8 mouse cellular contexts compared by ENCODE assay signal in genomic region chr2:5894296-5894695, GRCm38 (mm10). TPM values are rescaled to one million over a fixed set of nuclear protein-coding genes. Genes with fewer than 3 reads are reported as not detected.
DNase-seq lines count a peak whose midpoint lies in the region; ATAC-seq and TF ChIP-seq lines count a peak whose summit lies in the region.

No protein-coding gene starts in this region.

- 44% methylated on average over 11 of the region's 11 CpGs for WGBS in forebrain, embryonic 14.5 days
- WGBS in limb, embryonic 15.5 days = 15% methylated on average over 11 of the region's 11 CpGs
- WGBS in stomach, embryonic 15.5 days = 28% methylated on average over 11 of the region's 11 CpGs

- no peaks in the 10 kb centered on the region for H3K9me3 ChIP-seq in ES-Bruce4 (replicated peaks; ENCODE audit: control insufficient read depth, insufficient read depth, low read length, poor library complexity, severe bottlenecking)
- H3K9me3 ChIP-seq in forebrain, embryonic 14.5 days (replicated peaks; ENCODE audit: control insufficient read depth, low read length) = no peaks in the 10 kb centered on the region
- H3K9me3 ChIP-seq in limb, embryonic 15.5 days = no peaks in the 10 kb centered on the region
- no peaks in the 10 kb centered on the region for H3K9me3 ChIP-seq in stomach, embryonic 15.5 days

- H3K4me2 ChIP-seq in forebrain, embryonic 14.5 days (ENCODE audit: low read length) = peak overlapping the region; percentile 53
- H3K4me2 ChIP-seq in limb, embryonic 15.5 days = peak overlapping the region; percentile 52
- H3K4me2 ChIP-seq in stomach, embryonic 15.5 days = peak overlapping the region; percentile 66

- no peaks in the 10 kb centered on the region for H3K27me3 ChIP-seq in ES-Bruce4 (ENCODE audit: control insufficient read depth, insufficient read depth, low read length, poor library complexity, severe bottlenecking)
- no peaks in the 10 kb centered on the region for H3K27me3 ChIP-seq in forebrain, embryonic 14.5 days (replicated peaks; ENCODE audit: control insufficient read depth, insufficient read depth, low read length)
- H3K27me3 ChIP-seq in limb, embryonic 15.5 days = no peaks in the 10 kb centered on the region
- H3K27me3 ChIP-seq in stomach, embryonic 15.5 days (replicated peaks) = no peaks in the 10 kb centered on the region

- no peak for DNase-seq in gastrocnemius, adult 2 months
- DNase-seq in gastrocnemius, postnatal 25 days = no peak
- DNase-seq in forebrain, embryonic 14.5 days (ENCODE audit: low spot score) = peak; percentile 9
- no peak for DNase-seq in layer of hippocampus, postnatal 10 days (ENCODE audit: low spot score in 2 of 2)
- DNase-seq in right cerebral cortex, postnatal 25 days = no peak

- intact Hi-C loops in gastrocnemius, adult 2 months (cut with DNase I) = loop anchor here (2.0 kb wide), 2 partner anchors 49 to 55 kb away; partner anchors contain the start of genes Cdc123 and Nudt5

- peak overlapping the region; percentile 96 for H3K27ac ChIP-seq in gastrocnemius, adult 2 months
- no peak overlapping the region for H3K27ac ChIP-seq in ES-Bruce4 (ENCODE audit: insufficient read depth, low read length)
- no peak overlapping the region for H3K27ac ChIP-seq in forebrain, embryonic 14.5 days (ENCODE audit: low read depth, low read length)
- peak overlapping the region; percentile 47; the same call in 1 of the 2 replicates for H3K27ac ChIP-seq in limb, embryonic 15.5 days
- H3K27ac ChIP-seq in stomach, embryonic 15.5 days = peak overlapping the region; percentile 92; the same call in 1 of the 2 replicates

- no peaks in the 10 kb centered on the region for H3K4me1 ChIP-seq in ES-Bruce4 (ENCODE audit: control insufficient read depth, insufficient read depth, low read length)
- peaks cover 9% of the 10 kb centered on the region; the same call in 1 of the 2 replicates for H3K4me1 ChIP-seq in forebrain, embryonic 14.5 days (ENCODE audit: control insufficient read depth, insufficient read depth, low read length)
- H3K4me1 ChIP-seq in limb, embryonic 15.5 days = peaks cover 8% of the 10 kb centered on the region; the same call in 1 of the 2 replicates
- peaks cover 9% of the 10 kb centered on the region for H3K4me1 ChIP-seq in stomach, embryonic 15.5 days

- peak overlapping the region; percentile 96 for H3K9ac ChIP-seq in ES-Bruce4 (ENCODE audit: low read depth, poor library complexity, severe bottlenecking)
- H3K9ac ChIP-seq in forebrain, embryonic 14.5 days (ENCODE audit: low read length) = peak overlapping the region; percentile 92
- H3K9ac ChIP-seq in limb, embryonic 15.5 days = peak overlapping the region; percentile 83
- H3K9ac ChIP-seq in stomach, embryonic 15.5 days = peak overlapping the region; percentile 92; the same call in 1 of the 2 replicates

- no peak for TF ChIP-seq EP300 in ES-Bruce4 (IDR thresholded peaks at IDR 0.05; ENCODE audit: insufficient read depth, low read depth, low read length)

- ATAC-seq in forebrain, embryonic 14.5 days = no peak
- ATAC-seq in limb, embryonic 15.5 days (ENCODE audit: insufficient number of reproducible peaks, low FRiP score, low TSS enrichment, low read depth) = no peak
- no peak for ATAC-seq in stomach, embryonic 15.5 days (ENCODE audit: insufficient read depth, low FRiP score, low read depth)

- H3K36me3 ChIP-seq in ES-Bruce4 (ENCODE audit: control insufficient read depth, insufficient read depth, low read length, poor library complexity, severe bottlenecking) = peaks cover 12% of the 10 kb centered on the region
- peaks cover 20% of the 10 kb centered on the region for H3K36me3 ChIP-seq in forebrain, embryonic 14.5 days (ENCODE audit: control insufficient read depth, insufficient read depth, low read length)
- peaks cover 23% of the 10 kb centered on the region for H3K36me3 ChIP-seq in limb, embryonic 15.5 days
- H3K36me3 ChIP-seq in stomach, embryonic 15.5 days = peaks cover 5% of the 10 kb centered on the region; the same call in 1 of the 2 replicates

- no peak for TF ChIP-seq POLR2A in ES-Bruce4 (IDR thresholded peaks at IDR 0.05; ENCODE audit: insufficient read depth, low read length)

- TF ChIP-seq CTCF in gastrocnemius, adult 2 months (IDR thresholded peaks at IDR 0.05) = no peak
- TF ChIP-seq CTCF in ES-Bruce4 (IDR thresholded peaks at IDR 0.05; ENCODE audit: low read depth, low read length) = no peak

- peak overlapping the region; percentile 91 for H3K4me3 ChIP-seq in gastrocnemius, adult 2 months
- H3K4me3 ChIP-seq in ES-Bruce4 (ENCODE audit: low read depth, low read length) = peak overlapping the region; percentile 97
- H3K4me3 ChIP-seq in forebrain, embryonic 14.5 days (ENCODE audit: low read depth, low read length) = peak overlapping the region; percentile 89
- peak overlapping the region; percentile 83 for H3K4me3 ChIP-seq in limb, embryonic 15.5 days
- peak overlapping the region; percentile 94 for H3K4me3 ChIP-seq in stomach, embryonic 15.5 days (replicated peaks)

RNA-seq across cellular contexts. Expression of gene Sec61a2, which starts 0.9 kb away (rescaled TPM):
- 10 to 100 TPM; 35.4 to 36.1 TPM for total RNA-seq in gastrocnemius, adult 2 months (2021)
- 10 to 100 TPM; 29.1 to 34.2 TPM for total RNA-seq in gastrocnemius, postnatal 25 days (2021)
- polyA plus RNA-seq in ES-Bruce4 (2011; ENCODE audit: insufficient read depth, insufficient read length, low read depth, missing spikeins) = 103 and 106 TPM in 2 replicates
- 80.3 and 86.8 TPM in 2 replicates for polyA plus RNA-seq in forebrain, embryonic 14.5 days (2014; fragmentation: Nextera tagmentation; extraction: Ambion mirVana)
- 75.9 and 80.5 TPM in 2 replicates for polyA plus RNA-seq in limb, embryonic 15.5 days (2015; fragmentation: Nextera tagmentation; extraction: Ambion mirVana)
- 67.5 and 77.9 TPM in 2 replicates for polyA plus RNA-seq in stomach, embryonic 15.5 days (2015; fragmentation: Nextera tagmentation; extraction: Ambion mirVana)
- 100 to 1,000 TPM; 103 to 112 TPM for total RNA-seq in layer of hippocampus, postnatal 10 days (2021)

RNA-seq across cellular contexts. Expression of gene Gm13199, which starts 31.6 kb away (rescaled TPM):
- total RNA-seq in gastrocnemius, adult 2 months (2021) = not detected
- under 1 TPM in 1 of 2 experiments, not detected in 1; 0.64 TPM for total RNA-seq in gastrocnemius, postnatal 25 days (2021)
- 1.0 and 2.1 TPM in 2 replicates for polyA plus RNA-seq in ES-Bruce4 (2011; ENCODE audit: insufficient read depth, insufficient read length, low read depth, missing spikeins)
- 0.63 and 0.85 TPM in 2 replicates for polyA plus RNA-seq in forebrain, embryonic 14.5 days (2014; fragmentation: Nextera tagmentation; extraction: Ambion mirVana)
- polyA plus RNA-seq in limb, embryonic 15.5 days (2015; fragmentation: Nextera tagmentation; extraction: Ambion mirVana) = 1.4 and 1.5 TPM in 2 replicates
- 1.0 and 1.6 TPM in 2 replicates for polyA plus RNA-seq in stomach, embryonic 15.5 days (2015; fragmentation: Nextera tagmentation; extraction: Ambion mirVana)
- total RNA-seq in layer of hippocampus, postnatal 10 days (2021) = 1 to 10 TPM; 1.8 to 2.1 TPM

RNA-seq across cellular contexts. Expression of gene Dhtkd1, which starts 48.3 kb away (rescaled TPM):
- total RNA-seq in gastrocnemius, adult 2 months (2021) = 1 to 10 TPM; 2.2 to 4.3 TPM
- total RNA-seq in gastrocnemius, postnatal 25 days (2021) = 1 to 10 TPM; 2.9 to 3.7 TPM
- 13.9 and 17.0 TPM in 2 replicates for polyA plus RNA-seq in ES-Bruce4 (2011; ENCODE audit: insufficient read depth, insufficient read length, low read depth, missing spikeins)
- 2.5 and 3.5 TPM in 2 replicates for polyA plus RNA-seq in forebrain, embryonic 14.5 days (2014; fragmentation: Nextera tagmentation; extraction: Ambion mirVana)
- polyA plus RNA-seq in limb, embryonic 15.5 days (2015; fragmentation: Nextera tagmentation; extraction: Ambion mirVana) = 2.8 and 3.2 TPM in 2 replicates
- polyA plus RNA-seq in stomach, embryonic 15.5 days (2015; fragmentation: Nextera tagmentation; extraction: Ambion mirVana) = 3.0 and 3.7 TPM in 2 replicates
- total RNA-seq in layer of hippocampus, postnatal 10 days (2021) = 10 to 100 TPM in 1 of 2 experiments, 1 to 10 TPM in 1; 9.5 to 12.4 TPM

RNA-seq across cellular contexts. Expression of gene Cdc123, which starts 49.3 kb away (rescaled TPM):
- total RNA-seq in gastrocnemius, adult 2 months (2021) = 10 to 100 TPM; 79.2 to 89.7 TPM
- total RNA-seq in gastrocnemius, postnatal 25 days (2021) = 10 to 100 TPM; 64.9 to 70.5 TPM
- polyA plus RNA-seq in ES-Bruce4 (2011; ENCODE audit: insufficient read depth, insufficient read length, low read depth, missing spikeins) = 133 and 142 TPM in 2 replicates
- 278 and 301 TPM in 2 replicates for polyA plus RNA-seq in forebrain, embryonic 14.5 days (2014; fragmentation: Nextera tagmentation; extraction: Ambion mirVana)
- polyA plus RNA-seq in limb, embryonic 15.5 days (2015; fragmentation: Nextera tagmentation; extraction: Ambion mirVana) = 299 and 323 TPM in 2 replicates
- polyA plus RNA-seq in stomach, embryonic 15.5 days (2015; fragmentation: Nextera tagmentation; extraction: Ambion mirVana) = 277 and 297 TPM in 2 replicates
- 100 to 1,000 TPM; 117 to 132 TPM for total RNA-seq in layer of hippocampus, postnatal 10 days (2021)

RNA-seq across cellular contexts. Expression of gene Nudt5, which starts 49.5 kb away (rescaled TPM):
- total RNA-seq in gastrocnemius, adult 2 months (2021) = 1 to 10 TPM; 2.6 to 5.1 TPM
- total RNA-seq in gastrocnemius, postnatal 25 days (2021) = 1 to 10 TPM; 3.7 to 6.4 TPM
- 112 and 123 TPM in 2 replicates for polyA plus RNA-seq in ES-Bruce4 (2011; ENCODE audit: insufficient read depth, insufficient read length, low read depth, missing spikeins)
- polyA plus RNA-seq in forebrain, embryonic 14.5 days (2014; fragmentation: Nextera tagmentation; extraction: Ambion mirVana) = 32.0 and 36.2 TPM in 2 replicates
- 66.3 and 67.1 TPM in 2 replicates for polyA plus RNA-seq in limb, embryonic 15.5 days (2015; fragmentation: Nextera tagmentation; extraction: Ambion mirVana)
- 72.9 and 76.4 TPM in 2 replicates for polyA plus RNA-seq in stomach, embryonic 15.5 days (2015; fragmentation: Nextera tagmentation; extraction: Ambion mirVana)
- total RNA-seq in layer of hippocampus, postnatal 10 days (2021) = 10 to 100 TPM; 19.5 to 21.6 TPM

Comparison
In these comparisons a context has a peak if more than half of its experiments do, and no peak if none do; other contexts are left out.
1. H3K27ac ChIP-seq: peak in gastrocnemius, adult 2 months (single experiment), limb, embryonic 15.5 days (single experiment) and stomach, embryonic 15.5 days (single experiment); none in ES-Bruce4 (single experiment) and forebrain, embryonic 14.5 days (single experiment).
2. Peak in every context shown above with its lines, with median percentiles within 50 percentile points of each other: H3K4me3 ChIP-seq, H3K9ac ChIP-seq and H3K4me2 ChIP-seq.